Mouse (Mus musculus) embryonic facial prominence, embryonic 12.5 days (tissue): ENCODE results near the gene Trpv2. TPM values are rescaled to one million over a fixed set of nuclear protein-coding genes. Genes with fewer than 3 reads are reported as not detected.
A peak's percentile ranks its signal among the peaks of the same experiment; 100 is the strongest.
"Not testable (repeated sequence)": the region's sequence is repeated elsewhere in the genome, so short reads cannot be mapped to it uniquely, and the experiment has no call there.

Experiments
- ATAC-seq: fragments of 200-750 bp; cut with Nextera tagmentation; 2 replicates; pipeline ENCODE4 v1.8.0; 2017; ENCODE audit not compliant: insufficient number of reproducible peaks, insufficient read depth, low FRiP score, low TSS enrichment
- H3K27ac ChIP-seq: fragments of 300-500 bp; sonication (generic); 2 replicates; pipeline ENCODE4 v1.5.1; 2016; ENCODE audit warnings: mild to moderate bottlenecking
- H3K27me3 ChIP-seq: fragments of 300-500 bp; sonication (generic); 2 replicates; pipeline ENCODE4 v1.6.1; 2016; ENCODE audit warnings: mild to moderate bottlenecking, moderate library complexity
- H3K36me3 ChIP-seq: fragments of 300-500 bp; sonication (generic); 2 replicates; pipeline ENCODE4 v1.6.1; 2016; ENCODE audit warnings: mild to moderate bottlenecking
- H3K4me1 ChIP-seq: fragments of 300-500 bp; sonication (generic); 2 replicates; pipeline ENCODE4 v1.6.1; 2016
- H3K4me2 ChIP-seq: fragments of 300-500 bp; sonication (generic); replicated peaks from 2 replicates; pipeline ENCODE4 v1.6.1; 2016; ENCODE audit warnings: mild to moderate bottlenecking, moderate library complexity
- H3K4me3 ChIP-seq: fragments of 300-500 bp; sonication (generic); 2 replicates; pipeline ENCODE4 v1.5.1; 2016; ENCODE audit warnings: mild to moderate bottlenecking
- H3K9ac ChIP-seq: fragments of 300-500 bp; sonication (generic); 2 replicates; pipeline ENCODE4 v1.6.1; 2016; ENCODE audit warnings: mild to moderate bottlenecking, moderate library complexity
- H3K9me3 ChIP-seq: fragments of 300-500 bp; sonication (generic); 2 replicates; pipeline ENCODE4 v1.6.1; 2016; ENCODE audit warnings: mild to moderate bottlenecking, moderate library complexity
- WGBS: fragments of 180-500 bp; shearing (Covaris S2); methylation state at CpG from one replicate; pipeline ENCODE4 v1.1.7; 2016; 5-methylcytosine and 5-hydroxymethylcytosine counted together
- polyA plus RNA-seq: library from polyadenylated mRNA; unstranded; fragments of >200 nt; fragmentation: Nextera tagmentation; extraction: Ambion mirVana; gene quantifications from 2 replicates; pipeline ENCODE4 v1.2.1, GENCODE M21; 2016

Gene Trpv2
- polyA plus RNA-seq, 1 experiment from 2014 or later, result 4.5 TPM

GRCm38 (mm10) chr11:62646958-62647515 is 72.8 kb downstream of the Trpv2 start:
- H3K4me2 ChIP-seq, result peak overlapping the region; percentile 94
- no peak overlapping the region for H3K9ac ChIP-seq
- peak overlapping the region; percentile 78 for H3K4me3 ChIP-seq
- 39% methylated on average over 7 of the region's 7 CpGs for WGBS
- H3K4me1 ChIP-seq, result peaks cover 60% of the 10 kb centered on the region
- no peaks in the 10 kb centered on the region for H3K9me3 ChIP-seq
- ATAC-seq, result no peak
- H3K36me3 ChIP-seq, result 0 out of 2 replicates have a peak, but pooled peaks cover 4% of the 10 kb centered on the region
- H3K27me3 ChIP-seq, result no peaks in the 10 kb centered on the region
- H3K27ac ChIP-seq, result peak overlapping the region; percentile 92

- peak within 1 kb of the TSS; percentile 78 for H3K4me3 ChIP-seq
- H3K27me3 ChIP-seq, result no peaks in the 10 kb centered on the region
- WGBS, result under 1% methylated on average over 58 of the region's 86 CpGs
- peak within 1 kb of the TSS; percentile 94 for H3K4me2 ChIP-seq
- H3K9ac ChIP-seq, result peak within 1 kb of the TSS; percentile 88
- ATAC-seq, result peak; percentile 47
- H3K36me3 ChIP-seq, result 0 out of 2 replicates have a peak, but pooled peaks cover 9% of the 10 kb centered on the region
- no peaks in the 10 kb centered on the region for H3K9me3 ChIP-seq
- peaks cover 53% of the 10 kb centered on the region for H3K4me1 ChIP-seq
- H3K27ac ChIP-seq, result peak within 1 kb of the TSS; percentile 92
These were observed 73.6 kb downstream of the Trpv2 start, which contains the start of gene Lrrc75a for GRCm38 (mm10) chr11:62647661-62648590. Gene Lrrc75a (minus strand): TSS chr11:62648523.

GRCm38 (mm10) chr11:62648591-62649391 is 74.5 kb downstream of the Trpv2 start, which contains the start of gene Mmgt2:
Gene Mmgt2 (plus strand): TSS chr11:62648664.
- Histone ChIP-seq H3K4me1 (peaks cover 44% of the 10 kb centered on the region), H3K27ac (peak within 1 kb of the TSS; percentile 92), H3K9ac (peak within 1 kb of the TSS; percentile 88), H3K27me3 (no peaks in the 10 kb centered on the region), H3K4me3 (peak within 1 kb of the TSS; percentile 78), H3K4me2 (peak within 1 kb of the TSS; percentile 94), H3K36me3 (peaks cover 14% of the 10 kb centered on the region; the same call in 1 of the 2 replicates), H3K9me3 (no peaks in the 10 kb centered on the region)
- WGBS, result under 1% methylated on average over 35 of the region's 53 CpGs
- ATAC-seq, result peak; percentile 91

GRCm38 (mm10) chr11:62649803-62650202 is 75.5 kb downstream of the Trpv2 start:
- Histone ChIP-seq H3K4me2 (peak overlapping the region; percentile 94), H3K4me1 (peaks cover 42% of the 10 kb centered on the region), H3K36me3 (peaks cover 18% of the 10 kb centered on the region; the same call in 1 of the 2 replicates), H3K4me3 (peak overlapping the region; percentile 78; the same call in 1 of the 2 replicates)
- not testable (repeated sequence) for H3K9ac ChIP-seq, ATAC-seq, H3K9me3 ChIP-seq, H3K27me3 ChIP-seq, H3K27ac ChIP-seq
- 85% methylated on average over 4 of the region's 4 CpGs for WGBS

Other genes with a start within 250 kb of the Trpv2 start
- 10.5 and 11.0 TPM in 2 replicates for gene Pigl, start 116.0 kb upstream of the Trpv2 start, polyA plus RNA-seq
- gene Ncor1, start 115.9 kb upstream of the Trpv2 start, polyA plus RNA-seq, result 187 and 199 TPM in 2 replicates
- 47.1 and 48.1 TPM in 2 replicates for gene Cenpv, start 35.2 kb upstream of the Trpv2 start, polyA plus RNA-seq
- 3,442 and 3,474 TPM in 2 replicates for gene Ubb, start 23.3 kb upstream of the Trpv2 start, polyA plus RNA-seq
- gene Lrrc75a, start 74.0 kb downstream of the Trpv2 start, polyA plus RNA-seq, result 22.6 and 24.4 TPM in 2 replicates
- 59.4 and 62.3 TPM in 2 replicates for gene Mmgt2, start 74.2 kb downstream of the Trpv2 start, polyA plus RNA-seq
- 16.9 and 18.7 TPM in 2 replicates for gene Zfp287, start 157.4 kb downstream of the Trpv2 start, polyA plus RNA-seq
- gene Gm10428, start 178.6 kb downstream of the Trpv2 start, polyA plus RNA-seq, result not detected in 2 replicates
- gene Zfp286, start 215.0 kb downstream of the Trpv2 start, polyA plus RNA-seq, result 38.0 and 40.4 TPM in 2 replicates
- gene Trim16, start 245.7 kb downstream of the Trpv2 start, polyA plus RNA-seq, result 14.0 and 16.8 TPM in 2 replicates